Mouse (Mus musculus): ENCODE measurements at regions not wholly inside any gene's neighbourhood (a gene's known extent, or its start where the extent isn't known, plus 50 kb on each side); places are given as distances from the start of the nearest gene placed in this dataset.
"Not testable (repeated sequence)": the region's sequence is repeated elsewhere in the genome, so short reads cannot be mapped to it uniquely, and the experiment has no call there.

DNA sequence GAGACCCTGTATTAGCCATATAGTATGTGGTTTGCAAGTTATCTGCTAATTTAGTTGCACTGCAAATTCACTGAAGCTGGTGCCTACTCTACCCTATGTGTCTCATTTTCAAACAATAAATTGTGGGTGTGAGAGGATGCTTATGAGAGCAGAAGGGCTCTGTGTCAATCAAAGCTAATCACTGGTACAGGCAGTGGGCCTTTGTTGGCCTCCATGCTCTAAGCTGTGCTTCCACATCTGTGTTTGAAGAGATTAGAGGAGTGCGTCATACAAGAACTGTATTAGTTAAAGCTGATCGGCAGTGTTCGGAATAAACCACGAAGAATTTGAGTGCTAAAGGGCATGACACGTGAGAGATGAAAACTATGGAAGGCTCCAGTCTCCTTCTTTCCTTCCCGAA lies 549.6 kb upstream of the Pou3f2 start:
- DNase-seq = no peak
- whole genome bisulfite sequencing = 72% methylated on average over 6 of the region's 6 CpGs
- intact Hi-C loops (cut with DNase I) = no loop called here

DNA sequence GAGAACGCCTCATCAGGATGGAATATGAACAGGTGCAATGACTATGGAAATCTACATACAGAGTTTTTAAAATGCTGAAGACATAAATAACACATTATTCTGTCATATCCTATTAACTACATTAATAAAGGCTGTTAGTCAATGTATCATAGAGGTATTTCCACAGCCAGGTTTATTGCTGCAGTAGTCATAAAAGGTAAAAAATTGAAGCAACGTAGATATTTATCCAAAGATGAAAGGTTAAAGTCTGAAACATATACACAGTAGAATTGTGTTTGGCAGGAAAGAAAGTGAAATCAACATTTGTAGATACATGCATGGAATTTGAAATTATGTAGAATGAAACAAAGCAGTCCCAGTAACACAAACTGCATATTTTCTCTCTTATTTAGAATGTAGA lies 543.1 kb upstream of the Pou3f2 start:
- no peaks in the 10 kb centered on the region for H3K79me2 ChIP-seq (replicated peaks; ENCODE audit: control insufficient read depth, insufficient read depth, low read length)
- no peak overlapping the region for H3K27ac ChIP-seq
- H3K36me3 ChIP-seq (ENCODE audit: control insufficient read depth, insufficient read depth, low read length) = no peaks in the 10 kb centered on the region
- H3K4me3 ChIP-seq = no peak overlapping the region
- no peaks in the 10 kb centered on the region for H3K27me3 ChIP-seq (ENCODE audit: control insufficient read depth, insufficient read depth, low read length)
- WGBS = 80% methylated on average over 2 of the region's 2 CpGs
- no peak for DNase-seq
- intact Hi-C loops (cut with DNase I) = no loop called here
- no peak overlapping the region for H3K9ac ChIP-seq (ENCODE audit: low read depth, low read length)
- TF ChIP-seq POLR2A (IDR thresholded peaks at IDR 0.05; ENCODE audit: insufficient read depth, low read depth, low read length) (no peak), CTCF (IDR thresholded peaks at IDR 0.05) (no peak), EP300 (IDR thresholded peaks at IDR 0.05; ENCODE audit: insufficient read depth, low read depth, low read length) (no peak)
- no peaks in the 10 kb centered on the region for H3K4me1 ChIP-seq (ENCODE audit: control insufficient read depth, insufficient read depth, low read length)

More for the DNA sequence above, 549.6 kb upstream of the Pou3f2 start:
- TF ChIP-seq POLR2A (IDR thresholded peaks at IDR 0.05; ENCODE audit: insufficient read depth, low read depth, low read length) = no peak
- no peak for TF ChIP-seq EP300 (IDR thresholded peaks at IDR 0.05; ENCODE audit: insufficient read depth, low read depth, low read length)
- no peak for TF ChIP-seq CTCF (IDR thresholded peaks at IDR 0.05)
- Histone ChIP-seq H3K27ac (no peak overlapping the region), H3K36me3 (ENCODE audit: control insufficient read depth, insufficient read depth, low read length) (no peaks in the 10 kb centered on the region), H3K4me1 (ENCODE audit: control insufficient read depth, insufficient read depth, low read length) (no peaks in the 10 kb centered on the region), H3K79me2 (replicated peaks; ENCODE audit: control insufficient read depth, insufficient read depth, low read length) (no peaks in the 10 kb centered on the region), H3K4me3 (no peak overlapping the region), H3K27me3 (ENCODE audit: control insufficient read depth, insufficient read depth, low read length) (no peaks in the 10 kb centered on the region), H3K9ac (ENCODE audit: low read depth, low read length) (no peak overlapping the region)

DNA sequence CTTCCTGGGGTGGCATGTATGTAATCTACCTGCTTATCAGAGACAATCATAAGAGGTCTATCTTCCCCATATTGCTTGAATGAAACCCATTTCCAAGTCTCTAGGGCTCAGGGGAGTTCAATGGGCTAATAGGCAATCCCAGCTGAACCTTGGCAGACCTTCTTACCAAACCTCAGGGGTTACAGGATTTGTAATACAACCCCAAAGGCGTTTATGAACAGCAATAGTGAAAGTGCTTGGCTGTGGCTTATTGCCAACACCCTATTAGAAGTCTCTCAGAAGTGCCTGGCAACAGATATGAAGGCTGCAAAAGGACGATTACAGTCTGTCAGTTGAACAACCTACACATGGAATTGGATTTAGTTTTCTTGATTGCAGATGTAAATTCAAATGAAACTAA lies 534.0 kb upstream of the Pou3f2 start:
- TF ChIP-seq POLR2A (IDR thresholded peaks at IDR 0.05; ENCODE audit: insufficient read depth, low read depth, low read length) (no peak), CTCF (IDR thresholded peaks at IDR 0.05) (no peak), EP300 (IDR thresholded peaks at IDR 0.05; ENCODE audit: insufficient read depth, low read depth, low read length) (no peak)
- Histone ChIP-seq H3K4me3 (no peak overlapping the region), H3K27ac (no peak overlapping the region), H3K9ac (ENCODE audit: low read depth, low read length) (no peak overlapping the region), H3K36me3 (ENCODE audit: control insufficient read depth, insufficient read depth, low read length) (no peaks in the 10 kb centered on the region), H3K27me3 (ENCODE audit: control insufficient read depth, insufficient read depth, low read length) (no peaks in the 10 kb centered on the region), H3K4me1 (ENCODE audit: control insufficient read depth, insufficient read depth, low read length) (no peaks in the 10 kb centered on the region), H3K79me2 (replicated peaks; ENCODE audit: control insufficient read depth, insufficient read depth, low read length) (no peaks in the 10 kb centered on the region)
- intact Hi-C loops (cut with DNase I) = no loop called here
- WGBS = 19% methylated on average over 2 of the region's 2 CpGs
- no peak for DNase-seq

DNA sequence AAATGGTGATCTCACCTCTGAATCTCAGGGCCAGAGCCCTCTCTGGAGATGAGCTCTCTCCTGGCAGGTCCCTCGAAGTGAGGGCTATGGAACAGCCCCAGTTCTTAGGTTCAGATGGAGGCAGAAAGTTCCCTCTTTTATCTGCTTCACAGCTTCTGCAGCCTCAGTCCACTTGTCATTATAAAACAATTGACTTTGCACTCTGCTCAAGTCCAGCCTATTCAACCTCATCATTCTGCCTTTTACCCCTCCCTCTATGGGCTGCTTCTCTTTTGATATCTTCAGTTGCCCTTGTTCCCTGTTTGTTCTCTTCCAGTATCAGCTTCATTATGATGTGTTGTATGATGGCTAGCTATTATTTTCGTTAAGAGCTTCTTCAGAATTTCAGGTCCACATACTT lies 522.2 kb upstream of the Pou3f2 start:
- Histone ChIP-seq H3K36me3 (ENCODE audit: control insufficient read depth, insufficient read depth, low read length) (no peaks in the 10 kb centered on the region), H3K79me2 (replicated peaks; ENCODE audit: control insufficient read depth, insufficient read depth, low read length) (no peaks in the 10 kb centered on the region), H3K4me3 (no peak overlapping the region), H3K27me3 (ENCODE audit: control insufficient read depth, insufficient read depth, low read length) (no peaks in the 10 kb centered on the region), H3K4me1 (ENCODE audit: control insufficient read depth, insufficient read depth, low read length) (no peaks in the 10 kb centered on the region), H3K27ac (no peak overlapping the region), H3K9ac (ENCODE audit: low read depth, low read length) (no peak overlapping the region)
- 41% methylated on average over 2 of the region's 2 CpGs for WGBS
- TF ChIP-seq POLR2A (IDR thresholded peaks at IDR 0.05; ENCODE audit: insufficient read depth, low read depth, low read length) = no peak
- no peak for TF ChIP-seq CTCF (IDR thresholded peaks at IDR 0.05)
- TF ChIP-seq EP300 (IDR thresholded peaks at IDR 0.05; ENCODE audit: insufficient read depth, low read depth, low read length) = no peak
- intact Hi-C loops (cut with DNase I) = no loop called here
- no peak for DNase-seq

DNA sequence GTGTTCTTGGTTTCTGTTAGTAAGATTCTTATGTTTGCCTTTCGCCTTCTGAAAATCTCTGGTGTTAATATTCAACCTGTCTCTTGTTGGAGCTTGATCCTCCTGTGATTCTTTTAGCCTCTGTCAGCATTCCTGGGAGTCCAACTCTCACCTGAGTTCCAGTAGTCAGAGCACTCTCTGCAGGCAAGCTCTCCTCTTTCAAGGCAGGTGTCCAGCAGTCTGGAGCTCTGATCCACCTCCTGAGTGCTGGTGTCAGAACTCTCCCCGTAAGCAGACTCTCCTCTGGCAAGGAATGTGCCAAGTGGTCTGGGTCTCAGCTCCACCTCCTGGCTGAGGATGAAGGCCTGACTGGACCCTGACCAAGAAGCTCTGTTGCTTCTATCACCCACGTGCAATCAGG lies 521.0 kb upstream of the Pou3f2 start:
- intact Hi-C loops (cut with DNase I); DNase-seq: not testable (repeated sequence)
- WGBS = 53% methylated on average over 3 of the region's 3 CpGs

DNA sequence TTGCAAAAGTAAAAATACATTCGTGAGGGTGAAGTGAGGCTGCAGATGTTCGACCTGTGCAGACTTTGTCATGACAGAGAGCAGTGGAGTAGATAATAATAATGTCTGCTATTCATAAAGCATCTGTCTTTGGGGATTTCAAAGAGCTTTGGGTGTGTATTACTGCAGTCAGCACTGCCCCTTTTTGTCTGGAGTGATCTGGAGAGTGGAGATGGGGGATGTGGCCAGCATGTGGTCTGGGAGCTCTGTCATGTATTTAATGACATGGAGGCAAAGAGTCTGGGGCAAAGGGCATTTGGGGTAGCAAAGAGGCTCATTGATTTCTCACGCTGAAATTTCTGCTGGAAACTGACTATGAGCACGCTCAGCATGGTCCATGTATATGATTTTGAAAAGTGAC lies 510.8 kb upstream of the Pou3f2 start:
- no peaks in the 10 kb centered on the region for H3K79me2 ChIP-seq (replicated peaks; ENCODE audit: control insufficient read depth, insufficient read depth, low read length)
- no peak overlapping the region for H3K9ac ChIP-seq (ENCODE audit: low read depth, low read length)
- no peak overlapping the region for H3K4me3 ChIP-seq
- H3K27me3 ChIP-seq (ENCODE audit: control insufficient read depth, insufficient read depth, low read length) = no peaks in the 10 kb centered on the region
- H3K27ac ChIP-seq = no peak overlapping the region
- 47% methylated on average over 4 of the region's 4 CpGs for WGBS
- intact Hi-C loops (cut with DNase I) = no loop called here
- H3K4me1 ChIP-seq (ENCODE audit: control insufficient read depth, insufficient read depth, low read length) = no peaks in the 10 kb centered on the region
- no peak for TF ChIP-seq POLR2A (IDR thresholded peaks at IDR 0.05; ENCODE audit: insufficient read depth, low read depth, low read length)
- TF ChIP-seq EP300 (IDR thresholded peaks at IDR 0.05; ENCODE audit: insufficient read depth, low read depth, low read length) = no peak
- TF ChIP-seq CTCF (IDR thresholded peaks at IDR 0.05) = no peak
- no peaks in the 10 kb centered on the region for H3K36me3 ChIP-seq (ENCODE audit: control insufficient read depth, insufficient read depth, low read length)
- DNase-seq = no peak

More for the DNA sequence above, 521.0 kb upstream of the Pou3f2 start:
- not testable (repeated sequence) for H3K27ac ChIP-seq; H3K9ac ChIP-seq (ENCODE audit: low read depth, low read length); H3K4me3 ChIP-seq; H3K27me3 ChIP-seq (ENCODE audit: control insufficient read depth, insufficient read depth, low read length); H3K4me1 ChIP-seq (ENCODE audit: control insufficient read depth, insufficient read depth, low read length); H3K36me3 ChIP-seq (ENCODE audit: control insufficient read depth, insufficient read depth, low read length); H3K79me2 ChIP-seq (replicated peaks; ENCODE audit: control insufficient read depth, insufficient read depth, low read length)
